Mouse (Mus musculus): ENCODE data around the gene Slc1a5.

The Slc1a5 gene

GRCm38 (mm10) chr7:16780825-16781554, at the start of gene Slc1a5:
Slc1a5 (plus strand) TSS chr7:16781340.
- CTCF ChIA-PET: no interaction called here

GRCm38 (mm10) chr7:16731893-16732422, 49.2 kb upstream of the Slc1a5 start:
- CTCF ChIA-PET: interaction anchor here (1.1 kb wide), 1 partner anchor 103 kb away, joined by 4 read pairs; no protein-coding TSS in a partner anchor

GRCm38 (mm10) chr7:16737606-16738072, 43.5 kb upstream of the Slc1a5 start:
- CTCF ChIA-PET: interaction anchor here (1.4 kb wide), 1 partner anchor 9 kb away, joined by 3 read pairs; no protein-coding TSS in a partner anchor

GRCm38 (mm10) chr7:16738073-16738696, 43.0 kb upstream of the Slc1a5 start, which contains the start of gene Ap2s1:
Ap2s1 (plus strand) TSS chr7:16738410.
- CTCF ChIA-PET: interaction anchor here (1.4 kb wide), 1 partner anchor 9 kb away, joined by 3 read pairs; no protein-coding TSS in a partner anchor

- CTCF ChIA-PET: interaction anchor here (1.4 kb wide), 1 partner anchor 8 kb away, joined by 3 read pairs; no protein-coding TSS in a partner anchor
These were observed 42.0 kb upstream of the Slc1a5 start for GRCm38 (mm10) chr7:16739056-16739604.

- CTCF ChIA-PET: interaction anchor here (0.7 kb wide), 2 partner anchors 62 to 210 kb away, joined by 9 to 11 read pairs; no protein-coding TSS in a partner anchor
These were observed 35.8 kb upstream of the Slc1a5 start for GRCm38 (mm10) chr7:16745373-16745772.

GRCm38 (mm10) chr7:16746093-16746492, 35.0 kb upstream of the Slc1a5 start:
- CTCF ChIA-PET: interaction anchor here (0.6 kb wide), 1 partner anchor 62 kb away, joined by 16 read pairs; no protein-coding TSS in a partner anchor

- CTCF ChIA-PET: interaction anchor here (1.1 kb wide), 1 partner anchor 9 kb away, joined by 3 read pairs; the partner anchor contains the start of gene Ap2s1
These were observed 33.5 kb upstream of the Slc1a5 start for GRCm38 (mm10) chr7:16747656-16748055.

- CTCF ChIA-PET: no interaction called here
These were observed 29.1 kb upstream of the Slc1a5 start for GRCm38 (mm10) chr7:16752016-16752415.

GRCm38 (mm10) chr7:16755362-16756017, 25.6 kb upstream of the Slc1a5 start:
- CTCF ChIA-PET: no interaction called here

GRCm38 (mm10) chr7:16758872-16759574, 22.1 kb upstream of the Slc1a5 start:
- CTCF ChIA-PET: no interaction called here

GRCm38 (mm10) chr7:16760292-16760691, 20.8 kb upstream of the Slc1a5 start:
- CTCF ChIA-PET: interaction anchor here (0.6 kb wide), 2 partner anchors 9 to 161 kb away, joined by 4 read pairs; no protein-coding TSS in a partner anchor

GRCm38 (mm10) chr7:16761005-16761481, 20.1 kb upstream of the Slc1a5 start:
- CTCF ChIA-PET: interaction anchor here (0.6 kb wide), 1 partner anchor 78 kb away, joined by 8 read pairs; no protein-coding TSS in a partner anchor

GRCm38 (mm10) chr7:16761630-16762029, 19.5 kb upstream of the Slc1a5 start:
- CTCF ChIA-PET: no interaction called here

- CTCF ChIA-PET: no interaction called here
These were observed 17.5 kb upstream of the Slc1a5 start for GRCm38 (mm10) chr7:16763463-16764218.

GRCm38 (mm10) chr7:16766443-16766842, 14.7 kb upstream of the Slc1a5 start:
- CTCF ChIA-PET: no interaction called here

GRCm38 (mm10) chr7:16775888-16776287, 5.3 kb upstream of the Slc1a5 start:
- CTCF ChIA-PET: no interaction called here

- CTCF ChIA-PET: no interaction called here
These were observed 1.1 kb upstream of the Slc1a5 start for GRCm38 (mm10) chr7:16780076-16780475.

- CTCF ChIA-PET: no interaction called here
These were observed 345 bp downstream of the Slc1a5 start for GRCm38 (mm10) chr7:16781555-16781815.

Data from spleen, embryonic (tissue).